Mouse (Mus musculus) Patski (cell line): Measurements from ENCODE around the gene Calr. TPM values are rescaled to one million over a fixed set of nuclear protein-coding genes. Genes with fewer than 3 reads are reported as not detected.
"Not testable (repeated sequence)": the region's sequence is repeated elsewhere in the genome, so short reads cannot be mapped to it uniquely, and the experiment has no call there.

ENCODE experiments used
- ATAC-seq: fragments of 100-300 bp; one replicate; pipeline ENCODE4 v1.8.0; 2021
- CTCF ChIA-PET: fragments of 350-600 bp; sonication (Branson Sonifier 250); formaldehyde crosslinking; loops from one replicate; lab custom pipeline; 2022; ENCODE audit warnings: inconsistent platforms; lab: Charles Lee
- POLR2A ChIA-PET: fragments of 350-600 bp; sonication (Branson Sonifier 250); formaldehyde crosslinking; loops from one replicate; lab custom pipeline; 2022; ENCODE audit warnings: antibody characterized with exemption, inconsistent platforms; lab: Charles Lee
- DNase-seq: peaks from one replicate; pipeline ENCODE4 v3.0.0-alpha.2; 2011; ENCODE audit warnings: low read depth, low spot score
- H3K27me3 ChIP-seq: fragments of 371-371 bp; one replicate; pipeline ENCODE4 v1.5.1; 2021
- CTCF ChIP-seq: fragments of 100-300 bp; IDR thresholded peaks from one replicate; pipeline ENCODE4 v1.5.1; 2021
- in situ Hi-C: fragments of 300-500 bp; cut with MboI; formaldehyde crosslinking; loops from 3 replicates; pipeline ENCODE4 v1.11.1; 2018; ENCODE audit warnings: low pct_unique_long_range_greater_than_20kb, mixed read lengths
- polyA plus RNA-seq: library from polyadenylated mRNA; unstranded; gene quantifications from one replicate; pipeline ENCODE4 v1.2.3, GENCODE M21; 2021

Gene Calr
- polyA plus RNA-seq, 1 experiment from 2014 or later: 1,232 TPM

DNA sequence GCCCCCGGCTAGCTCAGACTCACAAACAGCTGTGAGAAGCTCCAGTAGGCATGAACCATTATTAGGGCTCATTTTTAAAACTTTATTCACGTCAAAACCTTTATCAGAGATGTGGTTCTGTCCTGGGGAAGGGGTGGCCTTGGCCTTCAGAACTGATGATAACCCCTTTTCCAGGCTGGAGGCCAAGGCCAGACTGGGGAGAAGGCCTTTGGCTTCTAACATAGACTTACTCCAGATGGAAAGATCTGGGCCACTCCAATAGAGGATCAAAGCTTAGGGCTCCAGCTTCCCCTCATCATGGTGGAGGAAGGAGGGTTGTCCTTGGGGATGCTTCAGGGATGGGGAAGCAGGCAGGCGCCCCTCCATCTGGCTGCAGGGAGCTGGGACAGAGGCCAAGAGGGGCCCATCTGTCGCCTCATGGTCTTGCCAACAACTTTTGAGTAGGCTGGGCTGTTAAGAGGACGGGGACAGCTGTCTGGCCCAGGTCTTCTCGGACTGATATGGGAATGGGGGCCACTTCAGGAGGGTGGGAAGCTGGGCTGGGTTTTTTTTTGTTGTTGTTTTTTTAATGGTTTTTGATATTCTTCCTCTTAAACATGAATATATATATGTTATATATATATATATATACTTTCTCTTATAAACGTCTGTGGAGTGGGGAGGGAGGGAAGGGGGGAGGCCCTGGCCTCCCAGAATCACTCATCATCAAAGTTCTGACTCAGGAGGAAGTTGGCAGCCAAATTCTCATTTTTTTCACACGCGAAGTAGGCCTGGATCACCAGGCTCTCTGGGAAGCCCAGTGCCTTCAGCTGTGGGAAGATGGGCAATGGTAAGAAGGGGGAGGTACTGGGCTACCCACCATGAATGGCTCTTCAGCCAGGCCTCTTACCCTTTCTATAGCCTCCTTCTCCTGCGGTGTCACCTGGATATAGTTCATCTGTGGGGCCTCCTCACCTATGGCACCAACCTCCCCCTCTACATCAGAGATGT is 11.6 kb downstream of the Calr start:
- ChIA-PET POLR2A (interaction anchor here (0.6 to 1.4 kb wide), 3 partner anchors 10 to 115 kb away, joined by 3 to 5 read pairs (median 3); no protein-coding TSS in a partner anchor), CTCF (interaction anchor here (1.2 kb wide), 1 partner anchor 12 kb away, joined by 4 read pairs; no protein-coding TSS in a partner anchor)
- DNase-seq: no peak
- TF ChIP-seq CTCF: no peak
- ATAC-seq: no peak
- H3K27me3 ChIP-seq: no peaks in the 10 kb centered on the region
- in situ Hi-C loops: no loop called here

DNA sequence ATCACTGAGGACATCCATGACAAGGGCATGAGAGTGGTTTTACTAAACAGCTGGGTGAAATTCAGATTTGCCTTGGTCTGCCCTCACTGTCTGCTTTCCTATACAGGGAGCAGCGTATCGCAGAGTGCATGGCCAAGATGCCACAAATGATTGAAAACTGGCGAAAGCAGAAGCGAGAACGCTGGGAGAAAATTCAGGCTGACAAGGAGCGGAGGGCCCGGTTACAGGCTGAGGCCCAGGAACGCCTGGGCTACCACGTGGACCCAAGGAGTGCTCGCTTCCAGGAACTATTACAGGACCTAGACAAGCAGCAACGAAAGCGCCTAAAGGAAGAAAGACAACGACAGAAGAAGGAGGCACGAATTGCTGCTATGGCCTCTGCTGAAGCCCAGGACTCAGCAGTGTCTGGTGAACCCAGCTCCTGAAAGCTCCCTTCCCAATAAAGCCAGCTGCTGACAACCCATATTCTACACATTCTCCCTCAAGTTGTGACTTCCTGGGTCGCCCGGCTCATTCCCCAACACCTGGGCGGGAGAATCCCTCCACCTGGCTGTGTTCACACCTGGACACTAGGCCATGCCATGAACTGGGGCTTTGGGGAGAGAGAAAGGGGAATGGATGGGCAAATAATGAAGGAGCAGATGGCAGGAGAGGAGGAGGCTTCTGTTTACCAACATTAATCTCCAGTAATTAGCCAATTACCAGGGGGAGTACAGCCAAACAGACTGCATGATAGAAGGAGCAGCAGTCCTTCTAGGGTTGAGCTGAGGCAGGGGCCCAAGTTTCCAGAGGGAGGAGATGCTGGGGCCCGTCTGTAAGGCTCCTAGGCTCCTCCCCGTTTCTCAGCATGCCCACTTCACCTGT is 12.5 kb downstream of the Calr start:
- no peak for DNase-seq
- no peak for TF ChIP-seq CTCF

DNA sequence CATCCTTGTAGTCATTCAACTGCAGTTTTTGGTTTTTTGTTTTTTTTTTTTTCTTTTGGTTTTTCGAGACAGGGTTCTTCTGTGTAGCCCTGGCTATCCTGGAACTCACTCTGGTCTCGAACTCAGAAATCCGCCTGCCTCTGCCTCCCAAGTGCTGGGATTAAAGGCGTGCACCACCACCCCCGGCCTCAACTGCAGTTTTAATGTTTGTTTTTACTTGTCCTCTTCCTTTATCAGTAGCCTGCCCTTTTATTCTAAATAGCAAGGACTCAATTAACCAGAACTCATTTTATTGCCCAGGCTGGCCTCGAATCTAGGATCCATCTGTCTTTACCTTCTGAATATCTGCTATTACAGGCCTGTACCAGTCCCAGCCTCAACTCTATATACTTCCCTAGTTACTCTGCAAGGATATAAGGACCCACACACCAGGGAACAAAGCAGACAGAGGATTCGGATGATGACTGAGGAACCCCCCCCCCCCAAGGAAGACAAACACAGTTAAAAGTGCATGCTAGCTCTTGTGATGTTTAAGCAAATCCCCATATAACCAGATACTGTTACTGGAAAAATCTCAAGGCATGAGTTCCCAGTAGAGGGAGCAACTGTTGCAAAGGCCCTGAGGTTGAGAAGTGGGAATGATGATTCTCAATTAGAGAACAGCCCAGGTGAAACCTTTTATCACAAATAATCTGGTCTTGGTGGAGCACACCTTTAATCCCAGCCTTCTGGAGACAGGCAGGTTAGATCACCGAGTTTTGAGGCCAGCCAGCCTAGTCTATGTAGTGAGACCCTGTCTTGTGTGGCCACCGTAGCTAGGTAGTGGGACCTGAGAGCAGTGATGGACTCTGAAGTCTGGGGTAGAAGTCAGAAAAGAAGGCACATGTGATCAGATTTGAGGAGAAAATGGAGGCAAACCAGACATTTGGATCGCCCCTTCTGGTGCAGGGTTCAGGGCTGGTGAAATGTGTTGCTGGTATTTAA is 13.7 kb downstream of the Calr start:
- H3K27me3 ChIP-seq: no peaks in the 10 kb centered on the region
- DNase-seq: no peak
- ATAC-seq: no peak
- TF ChIP-seq CTCF: no peak
- ChIA-PET POLR2A (interaction anchor here (0.6 to 1.6 kb wide), 4 partner anchors 10 to 172 kb away, joined by 3 read pairs; no protein-coding TSS in a partner anchor), CTCF (interaction anchor here (1.4 to 1.8 kb wide), 2 partner anchors 10 to 12 kb away, joined by 3 to 4 read pairs; no protein-coding TSS in a partner anchor)
- in situ Hi-C loops: no loop called here

More for the DNA sequence above, 12.5 kb downstream of the Calr start:
- ChIA-PET CTCF (interaction anchor here (0.8 kb wide), 1 partner anchor 69 kb away, joined by 4 read pairs; no protein-coding TSS in a partner anchor), POLR2A (interaction anchor here (0.6 to 1.4 kb wide), 3 partner anchors 11 to 115 kb away, joined by 3 to 5 read pairs (median 3); no protein-coding TSS in a partner anchor)
- in situ Hi-C loops: no loop called here
- no peak for ATAC-seq
- no peaks in the 10 kb centered on the region for H3K27me3 ChIP-seq

DNA sequence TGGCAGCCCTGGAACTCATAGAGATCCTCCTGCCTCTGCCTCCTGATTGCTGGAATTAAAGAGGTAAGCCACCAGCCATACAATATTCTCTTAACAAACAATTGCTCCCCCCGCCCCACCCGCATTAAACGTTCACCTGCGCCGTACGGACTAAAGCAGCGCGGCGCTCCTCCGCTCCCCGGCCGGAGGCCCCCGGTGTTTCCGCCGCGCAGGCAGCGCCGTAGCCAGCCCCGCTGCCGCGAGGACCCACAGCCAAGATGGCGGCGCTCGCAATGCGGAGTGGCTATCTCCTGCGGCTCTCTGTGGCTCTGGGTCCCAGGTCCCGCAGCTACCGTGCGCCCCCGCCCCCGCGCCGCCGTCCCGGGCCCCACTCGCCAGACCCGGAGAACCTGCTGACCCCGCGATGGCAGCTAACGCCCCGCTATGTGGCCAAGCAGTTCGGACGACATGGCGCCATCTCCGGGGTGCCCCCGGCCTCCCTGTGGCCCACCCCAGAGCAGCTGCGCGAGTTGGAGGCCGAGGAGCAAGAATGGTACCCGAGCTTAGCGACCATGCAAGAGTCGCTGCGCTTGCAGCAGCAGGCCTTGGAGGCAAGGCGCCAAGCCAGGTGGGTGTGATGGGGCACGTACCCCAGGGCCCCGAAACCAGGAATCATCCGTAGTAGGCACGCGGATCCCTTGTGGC is 14.6 kb downstream of the Calr start:
- no peaks in the 10 kb centered on the region for H3K27me3 ChIP-seq
- TF ChIP-seq CTCF: no peak
- POLR2A ChIA-PET: interaction anchor here (0.6 to 1.6 kb wide), 4 partner anchors 11 to 171 kb away, joined by 3 read pairs; partner anchors contain the start of gene Nacc1
- CTCF ChIA-PET: interaction anchor here (1.4 to 1.8 kb wide), 2 partner anchors 9 to 11 kb away, joined by 3 to 4 read pairs; no protein-coding TSS in a partner anchor
- DNase-seq (no peak), ATAC-seq (peak; percentile 72)
- in situ Hi-C loops: no loop called here

DNA sequence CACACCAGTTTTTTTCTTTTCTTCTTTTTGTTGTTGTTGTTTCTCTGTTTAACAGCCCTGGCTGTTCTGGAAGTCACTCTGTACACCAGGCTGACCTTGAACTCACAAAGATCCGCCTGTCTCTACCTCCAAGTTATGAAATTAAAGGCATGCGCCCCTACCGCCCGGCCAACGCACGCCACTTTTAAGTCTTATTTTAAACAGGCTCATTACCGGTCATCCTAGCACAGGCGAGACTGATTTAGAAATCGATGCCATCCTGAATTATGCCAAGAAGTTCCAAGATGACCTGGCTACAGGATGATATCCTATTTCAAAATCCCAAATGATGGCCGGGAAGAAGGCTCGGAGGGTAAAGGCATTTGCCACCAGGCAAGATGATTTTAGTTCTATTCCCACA is 15.2 kb downstream of the Calr start, which contains the start of gene Gadd45gip1:
Gene Gadd45gip1 (plus strand): TSS at position 33 of the 400 bp plus-strand sequence.
- no peak for TF ChIP-seq CTCF
- ChIA-PET CTCF (interaction anchor here (1.8 kb wide), 1 partner anchor 11 kb away, joined by 3 read pairs; no protein-coding TSS in a partner anchor), POLR2A (interaction anchor here (0.7 to 1.6 kb wide), 3 partner anchors 12 to 170 kb away, joined by 3 read pairs; partner anchors contain the start of gene Nacc1)
- ATAC-seq: peak; percentile 65
- H3K27me3 ChIP-seq: no peaks in the 10 kb centered on the region
- DNase-seq: no peak
- in situ Hi-C loops: no loop called here

DNA sequence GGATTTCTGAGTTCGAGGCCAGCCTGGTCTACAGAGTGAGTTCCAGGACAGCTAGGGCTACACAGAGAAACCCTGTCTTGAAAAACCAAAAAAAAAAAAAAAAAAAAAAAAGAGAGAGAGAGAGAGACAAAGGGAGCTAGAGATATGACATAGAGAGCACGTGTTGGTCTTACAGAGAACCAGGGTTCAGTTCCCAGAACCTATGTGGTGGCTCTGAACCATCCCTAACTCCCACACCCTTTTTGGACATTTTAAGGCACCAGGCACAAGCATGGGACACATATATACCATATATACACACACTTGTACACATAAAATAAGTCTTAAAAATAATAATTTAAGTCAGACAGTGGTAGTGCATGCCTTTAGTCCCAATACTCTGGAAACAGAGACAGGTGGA is 20.2 kb downstream of the Calr start:
- ATAC-seq, DNase-seq, H3K27me3 ChIP-seq, in situ Hi-C loops: not testable (repeated sequence)
- ChIA-PET CTCF (interaction anchor here (1.0 to 2.1 kb wide), 3 partner anchors 11 to 14 kb away, joined by 3 to 12 read pairs (median 4); partner anchors contain the start of gene Rad23a), POLR2A (interaction anchor here (1.5 kb wide), 1 partner anchor 12 kb away, joined by 6 read pairs; no protein-coding TSS in a partner anchor)

DNA sequence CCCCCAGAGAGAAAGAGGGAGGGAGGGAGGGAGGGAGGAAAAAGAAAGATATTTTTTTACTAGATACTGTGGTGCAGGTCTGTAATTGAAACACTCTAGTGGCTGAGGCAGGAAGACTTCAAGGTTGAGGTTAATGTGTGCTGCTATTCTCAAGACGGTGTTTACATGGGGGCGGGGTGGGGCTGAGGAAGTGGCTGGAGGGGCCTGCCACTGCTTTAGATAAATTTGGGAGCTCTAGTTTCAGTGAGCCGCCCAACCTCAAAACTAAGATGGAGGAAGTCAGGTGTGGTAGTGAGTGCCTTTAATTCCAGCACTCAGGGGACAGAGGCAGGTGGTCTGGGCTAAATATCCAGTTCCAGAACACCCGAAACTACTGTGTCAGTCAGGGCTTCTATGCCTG is 21.1 kb downstream of the Calr start:
- POLR2A ChIA-PET: interaction anchor here (1.5 kb wide), 1 partner anchor 13 kb away, joined by 6 read pairs; no protein-coding TSS in a partner anchor
- no peaks in the 10 kb centered on the region for H3K27me3 ChIP-seq
- DNase-seq: no peak
- no peak for ATAC-seq
- CTCF ChIA-PET: interaction anchor here (1.0 to 2.1 kb wide), 5 partner anchors 10 to 116 kb away, joined by 3 to 12 read pairs (median 5); partner anchors contain the start of gene Rad23a
- in situ Hi-C loops: no loop called here
- no peak for TF ChIP-seq CTCF

DNA sequence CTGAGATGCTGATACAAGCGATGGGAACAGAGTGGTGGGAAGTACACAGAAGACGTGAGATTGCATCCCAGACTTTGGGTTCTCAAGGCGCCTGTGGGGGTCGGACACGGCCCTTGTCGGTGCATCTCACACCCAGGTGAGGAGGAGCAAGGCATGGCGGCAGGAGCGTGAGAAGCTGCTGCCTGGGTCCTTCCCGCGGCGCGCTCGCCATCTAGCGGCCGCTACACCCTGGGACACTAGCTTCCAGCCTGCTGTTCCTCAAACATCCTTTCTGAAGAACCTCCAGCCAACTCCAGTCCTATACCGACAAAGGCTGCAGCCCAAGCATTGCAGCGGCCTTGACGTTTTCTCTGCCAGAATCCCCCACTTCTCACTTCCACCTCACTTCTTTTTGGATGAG is 23.1 kb downstream of the Calr start:
- ChIA-PET CTCF (interaction anchor here (0.8 to 1.9 kb wide), 5 partner anchors 8 to 86 kb away, joined by 3 to 8 read pairs (median 4); no protein-coding TSS in a partner anchor), POLR2A (no interaction called here)
- ATAC-seq (peak; percentile 67), DNase-seq (no peak)
- in situ Hi-C loops: no loop called here
- TF ChIP-seq CTCF: peak; percentile 98
- H3K27me3 ChIP-seq: no peaks in the 10 kb centered on the region
